Mouse (Mus musculus) embryonic facial prominence, embryonic 15.5 days (tissue): ENCODE measurements around the gene Akt1. TPM values are rescaled to one million over a fixed set of nuclear protein-coding genes. Genes with fewer than 3 reads are reported as not detected.

ENCODE experiments used
- ATAC-seq: fragments of 200-750 bp; cut with Nextera tagmentation; 2 replicates; pipeline ENCODE4 v1.8.0; 2017; ENCODE audit warnings: low read depth, moderate TSS enrichment; ENCODE audit not compliant: insufficient number of reproducible peaks, low FRiP score, low TSS enrichment
- H3K27ac ChIP-seq: fragments of 300-500 bp; sonication (generic); replicated peaks from 2 replicates; pipeline ENCODE4 v1.5.1; 2015; ENCODE audit warnings: mild to moderate bottlenecking, inconsistent platforms
- H3K27me3 ChIP-seq: fragments of 300-500 bp; sonication (generic); 2 replicates; pipeline ENCODE4 v1.6.1; 2015; ENCODE audit warnings: inconsistent platforms
- H3K36me3 ChIP-seq: fragments of 300-500 bp; sonication (generic); 2 replicates; pipeline ENCODE4 v1.6.1; 2015; ENCODE audit warnings: mild to moderate bottlenecking, inconsistent platforms
- H3K4me1 ChIP-seq: fragments of 300-500 bp; sonication (generic); 2 replicates; pipeline ENCODE4 v1.6.1; 2015; ENCODE audit warnings: inconsistent platforms
- H3K4me2 ChIP-seq: fragments of 300-500 bp; sonication (generic); replicated peaks from 2 replicates; pipeline ENCODE4 v1.6.1; 2015; ENCODE audit warnings: mild to moderate bottlenecking, inconsistent platforms
- H3K4me3 ChIP-seq: fragments of 300-500 bp; sonication (generic); replicated peaks from 2 replicates; pipeline ENCODE4 v1.5.1; 2015; ENCODE audit warnings: mild to moderate bottlenecking, inconsistent platforms
- H3K9ac ChIP-seq: fragments of 300-500 bp; sonication (generic); 2 replicates; pipeline ENCODE4 v1.6.1; 2015; ENCODE audit warnings: inconsistent platforms
- H3K9me3 ChIP-seq: fragments of 300-500 bp; sonication (generic); replicated peaks from 2 replicates; pipeline ENCODE4 v1.6.1; 2016; ENCODE audit warnings: inconsistent platforms
- WGBS: fragments of 180-500 bp; shearing (Covaris S2); methylation state at CpG from one replicate; pipeline ENCODE4 v1.1.7; 2015; 5-methylcytosine and 5-hydroxymethylcytosine counted together
- polyA plus RNA-seq: library from polyadenylated mRNA; unstranded; fragments of >200 nt; fragmentation: Nextera tagmentation; extraction: Ambion mirVana; gene quantifications from 2 replicates; pipeline ENCODE4 v1.2.1, GENCODE M21; 2015

Akt1 gene
- polyA plus RNA-seq, 1 experiment from 2014 or later, result 84.9 TPM

DNA sequence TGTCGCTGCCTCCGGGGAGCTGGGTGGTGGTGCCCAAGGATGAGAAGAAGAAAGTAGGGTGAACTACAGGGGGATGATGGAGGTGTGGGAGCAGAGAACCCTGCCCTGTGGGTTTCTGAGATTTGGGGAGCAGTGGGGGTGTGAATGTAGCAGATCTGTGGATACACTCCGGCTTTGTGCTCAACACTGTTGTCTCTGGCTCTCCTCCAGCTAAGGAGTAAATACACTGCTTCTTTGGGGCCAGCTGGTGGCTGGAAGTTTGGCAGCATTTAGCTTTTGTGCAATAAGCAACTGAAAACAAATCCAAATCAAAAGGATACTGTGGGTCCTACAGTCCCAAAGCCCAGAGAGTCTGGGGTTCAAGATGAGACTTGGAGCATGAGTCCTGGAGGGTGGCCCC, 39.3 kb upstream of the Akt1 start:
- Histone ChIP-seq H3K4me2 (no peak overlapping the region), H3K9ac (no peak overlapping the region), H3K27me3 (no peaks in the 10 kb centered on the region; the same call in 1 of the 2 replicates), H3K9me3 (no peaks in the 10 kb centered on the region), H3K27ac (no peak overlapping the region), H3K36me3 (no peaks in the 10 kb centered on the region), H3K4me3 (no peak overlapping the region), H3K4me1 (peaks cover 8% of the 10 kb centered on the region; the same call in 1 of the 2 replicates)
- 58% methylated on average over 3 of the region's 3 CpGs for WGBS
- no peak for ATAC-seq

DNA sequence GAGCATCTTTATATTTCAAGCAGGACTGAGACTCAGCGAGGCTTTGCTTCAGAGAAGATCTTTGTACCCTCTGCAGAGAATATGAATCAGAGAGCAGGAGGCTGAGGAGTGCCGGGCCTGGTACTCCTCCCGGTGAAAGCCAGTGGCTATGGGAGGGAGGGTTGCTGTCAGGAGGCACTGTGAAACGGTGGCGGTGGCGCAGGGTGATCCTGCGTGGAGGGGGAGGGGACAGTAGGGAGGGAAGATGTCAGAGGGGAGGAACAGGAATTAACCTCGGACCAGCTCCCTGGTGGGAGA, 32.8 kb upstream of the Akt1 start:
- no peak overlapping the region for H3K9ac ChIP-seq
- peak overlapping the region; percentile 52 for H3K4me2 ChIP-seq
- ATAC-seq, result peak; percentile 31; the same call in 1 of the 2 replicates

DNA sequence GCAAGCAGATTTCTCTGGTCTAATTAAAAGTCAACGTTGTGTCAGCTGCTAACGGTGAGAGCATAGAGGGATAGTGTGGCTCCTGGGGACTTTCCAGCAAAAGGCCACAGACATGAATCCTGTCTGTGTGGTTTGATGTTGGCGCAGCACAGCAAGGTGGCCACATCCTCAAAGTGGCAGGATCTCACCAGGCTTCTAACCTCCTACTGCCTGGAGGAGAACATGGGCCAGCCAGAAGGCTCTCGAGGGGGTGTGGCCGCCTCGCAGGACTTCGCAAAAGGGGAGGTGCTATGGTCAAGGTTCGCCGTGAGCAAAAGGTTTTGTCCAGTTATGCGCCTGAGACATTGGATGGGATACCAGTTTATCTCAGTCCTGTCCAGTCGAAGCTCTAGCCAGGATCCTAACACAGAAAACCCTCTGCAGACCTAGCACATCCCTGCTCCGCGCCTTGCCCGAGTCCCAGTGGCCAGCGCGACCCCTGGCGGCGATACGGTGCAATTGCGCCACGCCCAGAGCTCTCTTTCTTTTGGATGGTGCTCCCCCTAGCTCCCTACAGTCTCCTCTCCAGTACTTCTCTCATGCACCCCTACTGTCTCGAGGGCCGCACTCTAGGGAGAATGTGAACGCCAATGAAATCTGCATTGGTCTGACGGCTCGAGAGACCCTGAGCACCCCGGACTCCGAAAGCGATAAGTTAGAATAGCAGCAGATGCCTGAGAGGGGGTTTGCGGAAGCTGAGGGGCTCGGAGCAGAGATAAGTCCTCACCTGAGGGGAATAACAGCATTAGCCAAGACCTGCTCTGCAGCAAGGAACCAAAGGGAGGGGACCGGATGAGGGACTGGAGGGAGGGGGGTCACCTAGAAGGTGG, 32.3 kb upstream of the Akt1 start:
- peak; percentile 70 for ATAC-seq
- Histone ChIP-seq H3K9me3 (no peaks in the 10 kb centered on the region), H3K9ac (no peak overlapping the region), H3K4me2 (peak overlapping the region; percentile 52), H3K4me1 (peaks cover 14% of the 10 kb centered on the region), H3K36me3 (no peaks in the 10 kb centered on the region), H3K4me3 (peak overlapping the region; percentile 29), H3K27ac (no peak overlapping the region), H3K27me3 (peaks cover 7% of the 10 kb centered on the region)
- WGBS, result 13% methylated on average over 32 of the region's 32 CpGs

More for the DNA sequence above, 32.8 kb upstream of the Akt1 start:
- WGBS, result 27% methylated on average over 8 of the region's 8 CpGs
- H3K4me1 ChIP-seq, result peaks cover 12% of the 10 kb centered on the region
- no peaks in the 10 kb centered on the region for H3K36me3 ChIP-seq
- H3K9me3 ChIP-seq, result no peaks in the 10 kb centered on the region
- no peak overlapping the region for H3K4me3 ChIP-seq
- peaks cover 7% of the 10 kb centered on the region for H3K27me3 ChIP-seq
- H3K27ac ChIP-seq, result no peak overlapping the region

DNA sequence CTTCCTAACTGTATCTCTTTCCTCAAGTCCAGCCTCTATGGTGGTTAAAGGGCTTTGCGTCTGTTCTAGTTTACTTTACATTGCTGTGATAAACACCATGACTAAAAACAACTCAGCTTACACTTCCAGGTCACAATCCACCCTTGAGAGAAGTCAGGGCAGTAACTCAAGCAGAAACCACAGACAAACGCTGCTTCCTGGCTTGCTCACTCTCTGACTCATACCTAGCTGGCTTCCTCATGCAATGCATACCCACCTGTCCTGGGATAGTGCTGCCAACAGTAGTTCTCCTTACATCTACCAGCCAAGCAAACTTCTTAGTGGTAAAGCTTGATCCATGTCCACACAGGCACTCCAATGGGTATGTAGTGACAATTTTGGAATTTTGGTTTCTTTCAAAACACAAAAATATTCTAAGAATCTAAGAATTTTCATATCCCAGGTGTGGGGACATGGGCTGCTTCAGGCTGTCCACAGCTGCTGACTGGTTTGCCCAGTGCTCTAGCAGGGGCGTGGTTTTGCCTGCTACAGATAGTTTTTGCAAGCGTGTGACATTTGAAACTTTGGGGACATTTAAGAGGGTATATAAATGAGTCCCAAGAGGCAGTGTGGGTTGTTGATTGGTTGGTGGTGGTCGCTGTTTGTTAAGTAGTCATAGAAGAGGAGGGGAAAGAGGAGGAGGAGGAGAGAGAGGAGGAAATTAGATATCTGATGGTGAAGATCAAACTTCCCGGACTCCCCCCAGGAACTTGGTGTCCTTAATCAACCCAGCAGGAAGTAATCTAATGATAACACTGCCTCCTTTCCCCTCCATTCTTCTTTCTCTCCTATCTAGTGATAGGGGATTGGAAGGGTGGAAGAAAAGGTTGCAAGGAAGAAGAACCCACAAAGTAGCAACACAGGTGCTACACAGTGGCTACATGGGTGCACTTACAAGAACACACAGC, 28.0 kb upstream of the Akt1 start:
- no peak for ATAC-seq
- Histone ChIP-seq H3K27me3 (peaks cover 5% of the 10 kb centered on the region), H3K4me2 (no peak overlapping the region), H3K27ac (no peak overlapping the region), H3K9ac (no peak overlapping the region), H3K36me3 (no peaks in the 10 kb centered on the region), H3K9me3 (no peaks in the 10 kb centered on the region), H3K4me3 (no peak overlapping the region), H3K4me1 (peaks cover 28% of the 10 kb centered on the region)
- 43% methylated on average over 6 of the region's 6 CpGs for WGBS

DNA sequence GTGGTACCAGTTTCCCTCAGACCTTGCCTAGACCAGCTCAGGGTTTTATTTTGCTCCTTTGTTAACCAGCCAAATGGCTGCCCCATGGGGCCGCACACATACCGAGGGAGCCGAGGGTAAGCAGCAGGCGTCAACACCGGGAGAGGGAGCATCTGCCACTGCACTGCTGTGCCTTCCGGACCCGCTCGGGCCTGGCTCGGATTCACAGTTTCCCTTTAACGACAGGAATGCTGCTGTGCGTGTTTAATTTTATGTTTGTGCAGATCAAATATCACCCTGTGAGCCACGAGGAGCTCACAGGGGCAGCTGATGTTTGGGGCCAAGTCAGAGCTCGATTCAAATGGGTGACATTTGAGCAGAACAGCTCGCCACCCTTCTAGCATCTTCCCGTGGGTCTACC, 25.8 kb upstream of the Akt1 start:
- ATAC-seq, result peak; percentile 45; the same call in 1 of the 2 replicates
- no peaks in the 10 kb centered on the region for H3K9me3 ChIP-seq
- H3K4me1 ChIP-seq, result peaks cover 17% of the 10 kb centered on the region
- WGBS, result 4% methylated on average over 15 of the region's 15 CpGs
- no peak overlapping the region; the same call in 1 of the 2 replicates for H3K9ac ChIP-seq
- no peaks in the 10 kb centered on the region for H3K27me3 ChIP-seq
- H3K4me2 ChIP-seq, result peak overlapping the region; percentile 37
- no peaks in the 10 kb centered on the region for H3K36me3 ChIP-seq
- H3K4me3 ChIP-seq, result peak overlapping the region; percentile 3; the same call in 1 of the 2 replicates
- no peak overlapping the region for H3K27ac ChIP-seq

DNA sequence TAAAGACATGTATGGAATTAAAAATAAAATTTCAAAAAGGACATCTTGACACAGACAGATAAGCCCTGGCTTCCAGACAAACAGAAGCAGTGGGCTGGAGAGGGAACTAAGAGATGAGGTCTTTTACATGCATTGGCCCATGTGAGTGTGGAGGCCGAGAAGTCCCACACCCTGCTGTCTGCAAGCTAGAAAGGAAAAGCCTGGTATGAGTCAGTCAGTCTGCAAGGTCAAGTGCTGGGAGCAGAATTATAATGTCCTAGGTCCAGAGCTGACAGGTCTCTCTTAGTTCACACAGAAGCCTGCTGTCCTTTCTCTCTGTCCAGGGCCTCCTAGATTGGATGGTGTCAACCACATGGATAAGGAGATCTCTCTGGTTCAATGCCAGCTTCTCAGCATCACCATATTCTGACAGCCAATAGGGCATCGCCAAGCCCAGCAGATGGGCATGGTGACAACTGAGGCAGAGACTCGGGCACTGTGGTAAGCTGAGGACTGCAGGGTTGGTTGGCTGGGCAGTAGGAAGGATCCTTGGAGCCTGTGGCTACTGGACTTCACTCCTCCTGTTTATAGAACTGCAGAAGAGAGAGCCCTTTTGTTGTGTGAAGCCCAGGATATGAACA, 22.2 kb upstream of the Akt1 start:
- Histone ChIP-seq H3K36me3 (no peaks in the 10 kb centered on the region), H3K27ac (no peak overlapping the region), H3K27me3 (no peaks in the 10 kb centered on the region), H3K9ac (no peak overlapping the region), H3K4me1 (peaks cover 28% of the 10 kb centered on the region), H3K4me3 (no peak overlapping the region), H3K4me2 (no peak overlapping the region), H3K9me3 (no peaks in the 10 kb centered on the region)
- ATAC-seq, result no peak
- 81% methylated on average over 3 of the region's 3 CpGs for WGBS

DNA sequence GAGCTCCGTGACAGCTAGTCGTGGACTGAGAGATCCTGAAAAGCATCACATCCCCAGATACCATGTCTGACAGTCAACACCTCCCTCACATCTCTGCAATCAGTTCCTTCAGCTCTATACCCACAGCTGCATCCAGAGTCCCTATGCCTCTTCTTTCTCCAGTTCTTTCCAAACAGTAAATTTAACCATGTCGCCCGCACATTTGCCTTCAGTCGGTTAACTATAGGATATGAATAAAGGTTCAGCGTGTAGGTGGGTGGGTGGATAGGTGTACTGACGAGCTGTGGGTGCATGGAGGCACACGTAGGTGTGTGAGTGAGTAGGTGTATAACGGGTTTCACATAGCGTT, 19.4 kb upstream of the Akt1 start:
- no peak for ATAC-seq
- Histone ChIP-seq H3K4me1 (peaks cover 14% of the 10 kb centered on the region), H3K4me2 (peak overlapping the region; percentile 83), H3K9me3 (no peaks in the 10 kb centered on the region), H3K27me3 (no peaks in the 10 kb centered on the region), H3K36me3 (no peaks in the 10 kb centered on the region), H3K4me3 (peak overlapping the region; percentile 83), H3K27ac (peak overlapping the region; percentile 85), H3K9ac (no peak overlapping the region; the same call in 1 of the 2 replicates)
- WGBS, result 76% methylated on average over 10 of the region's 10 CpGs

DNA sequence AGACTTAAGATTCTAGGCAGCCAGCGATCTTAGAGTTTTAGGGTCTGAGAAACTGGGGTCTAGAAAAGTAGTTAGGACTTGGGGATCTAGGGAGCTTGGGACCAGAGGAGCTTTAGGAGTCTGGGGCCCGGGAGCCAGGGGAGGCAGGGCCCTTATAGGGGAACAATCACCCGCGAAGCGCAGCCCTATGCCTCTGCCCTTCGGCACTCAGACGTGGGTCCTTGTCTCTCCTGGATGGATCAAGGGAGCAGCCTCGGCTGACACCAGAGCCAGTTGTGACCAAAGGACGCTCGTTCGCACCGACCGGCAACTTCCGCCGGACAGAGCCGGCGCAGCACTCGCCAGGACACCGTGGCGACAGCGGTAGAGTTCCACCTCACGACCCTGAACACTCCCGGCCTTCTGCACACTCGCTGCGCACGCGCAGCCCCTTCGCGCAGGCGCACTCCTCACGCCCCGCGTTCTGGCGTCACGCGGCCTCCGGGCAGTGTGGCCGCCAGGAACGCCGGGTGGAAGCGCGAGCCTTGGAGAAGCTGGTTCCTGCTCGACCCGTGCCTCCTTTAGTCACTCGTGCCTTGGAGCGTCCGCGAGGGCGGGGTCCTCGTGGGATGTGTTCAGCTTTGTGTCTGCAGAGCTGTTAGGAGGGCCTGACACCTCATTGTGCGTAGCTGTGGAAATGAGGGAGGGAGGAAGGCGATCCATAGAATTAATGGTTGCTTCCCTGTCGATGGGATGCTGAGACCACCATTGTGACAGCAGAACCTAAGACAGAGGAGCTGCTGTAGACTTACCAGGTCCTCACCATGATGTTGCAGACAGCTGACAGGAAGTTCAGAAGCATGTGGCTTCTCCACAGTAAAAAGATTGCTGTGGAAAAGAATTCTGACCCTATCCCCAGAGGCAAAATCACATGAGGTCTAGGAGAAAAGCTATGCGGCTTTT, 18.8 kb upstream of the Akt1 start:
- 2% methylated on average over 54 of the region's 54 CpGs for WGBS
- no peaks in the 10 kb centered on the region for H3K36me3 ChIP-seq
- no peaks in the 10 kb centered on the region for H3K27me3 ChIP-seq
- peak; percentile 93 for ATAC-seq
- H3K4me3 ChIP-seq, result peak overlapping the region; percentile 83
- peak overlapping the region; percentile 83 for H3K4me2 ChIP-seq
- peaks cover 17% of the 10 kb centered on the region for H3K4me1 ChIP-seq
- no peaks in the 10 kb centered on the region for H3K9me3 ChIP-seq
- H3K27ac ChIP-seq, result peak overlapping the region; percentile 85
- H3K9ac ChIP-seq, result peak overlapping the region; percentile 99

DNA sequence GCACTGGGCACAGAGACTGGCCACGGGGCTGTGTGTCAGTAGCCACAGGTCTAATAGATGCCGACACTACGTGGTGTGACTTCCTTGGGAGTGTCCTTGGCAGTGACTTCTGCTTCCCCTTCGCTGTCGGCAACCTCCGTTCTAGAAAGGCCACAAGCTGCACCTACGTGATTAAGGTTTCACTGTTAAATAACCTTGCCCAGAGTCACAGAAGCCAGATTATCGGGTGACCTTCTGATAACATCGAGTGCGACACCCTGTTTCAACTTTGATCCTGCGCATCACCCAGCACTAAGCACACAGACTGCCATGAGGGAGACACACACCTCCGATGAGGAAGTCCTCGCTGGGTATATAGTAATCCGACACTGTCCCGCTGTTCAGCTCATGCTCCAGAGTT, 13.8 kb upstream of the Akt1 start:
- H3K27me3 ChIP-seq, result no peaks in the 10 kb centered on the region
- no peak overlapping the region for H3K27ac ChIP-seq
- no peak for ATAC-seq
- WGBS, result 65% methylated on average over 15 of the region's 15 CpGs
- no peak overlapping the region for H3K9ac ChIP-seq
- no peaks in the 10 kb centered on the region for H3K36me3 ChIP-seq
- H3K4me1 ChIP-seq, result peaks cover 11% of the 10 kb centered on the region
- no peaks in the 10 kb centered on the region for H3K9me3 ChIP-seq
- no peak overlapping the region for H3K4me3 ChIP-seq
- no peak overlapping the region for H3K4me2 ChIP-seq

DNA sequence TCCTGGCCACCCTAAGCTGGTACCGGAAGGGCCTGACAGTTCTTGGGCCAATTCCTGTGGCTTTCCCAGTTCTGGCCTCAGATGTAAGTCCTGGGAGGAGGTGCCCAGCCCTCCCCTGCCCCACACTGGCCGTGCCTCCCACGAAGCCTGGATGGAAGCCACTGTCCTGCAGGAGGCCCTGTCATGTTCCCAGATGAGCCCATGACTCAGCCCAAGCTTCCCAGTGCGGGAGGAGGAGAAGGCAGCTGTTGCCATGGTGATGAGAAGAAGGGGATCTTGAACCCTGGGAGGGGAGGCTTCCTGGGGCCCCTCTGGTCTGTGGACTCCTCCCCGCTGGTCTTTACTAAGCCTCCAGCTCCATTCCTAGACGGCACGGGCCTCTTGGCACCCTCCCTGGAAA, 8.7 kb upstream of the Akt1 start:
- Histone ChIP-seq H3K9me3 (no peaks in the 10 kb centered on the region), H3K4me3 (no peak overlapping the region), H3K9ac (no peak overlapping the region), H3K27ac (no peak overlapping the region), H3K4me1 (peaks cover 16% of the 10 kb centered on the region), H3K36me3 (no peaks in the 10 kb centered on the region), H3K27me3 (peaks cover 30% of the 10 kb centered on the region), H3K4me2 (no peak overlapping the region)
- WGBS, result 53% methylated on average over 7 of the region's 7 CpGs
- no peak for ATAC-seq
